Mouse (Mus musculus): Measurements from ENCODE around the gene Hhipl1. TPM values are rescaled to one million over a fixed set of nuclear protein-coding genes. Genes with fewer than 3 reads are reported as not detected.

The Hhipl1 gene
- polyA plus RNA-seq (2016; fragmentation: Nextera tagmentation; extraction: Ambion mirVana), result 2.8 and 3.4 TPM in 2 replicates

GRCm38 (mm10) chr12:108305812-108306794 is at the start of gene Hhipl1:
Gene Hhipl1, plus strand, starts transcription at chr12:108306270.
- Histone ChIP-seq H3K27me3 (ENCODE audit: poor library complexity, severe bottlenecking) (peaks cover 54% of the 10 kb centered on the region), H3K4me3 (peak within 1 kb of the TSS; percentile 65), H3K4me1 (peaks cover 72% of the 10 kb centered on the region), H3K27ac (peak within 1 kb of the TSS; percentile 90), H3K9me3 (no peaks in the 10 kb centered on the region), H3K36me3 (replicated peaks) (no peaks in the 10 kb centered on the region)
- WGBS, result 3% methylated on average over 67 of the region's 67 CpGs
- DNase-seq (ENCODE audit: extremely low spot score, low spot score), result peak; percentile 57

- Histone ChIP-seq H3K4me3 (no peak overlapping the region), H3K4me1 (peaks cover 97% of the 10 kb centered on the region), H3K27me3 (ENCODE audit: poor library complexity, severe bottlenecking) (no peaks in the 10 kb centered on the region), H3K27ac (no peak overlapping the region), H3K36me3 (replicated peaks) (0 out of 2 replicates have a peak, but pooled peaks cover 2% of the 10 kb centered on the region), H3K9me3 (no peaks in the 10 kb centered on the region)
- no peak for DNase-seq (ENCODE audit: extremely low spot score, low spot score)
- 66% methylated on average over 10 of the region's 10 CpGs for WGBS
These were observed 49.3 kb upstream of the Hhipl1 start for GRCm38 (mm10) chr12:108256734-108257133.

- H3K4me3 ChIP-seq, result no peak overlapping the region
- peak overlapping the region; percentile 26 for H3K27ac ChIP-seq
- no peak for DNase-seq (ENCODE audit: extremely low spot score, low spot score)
- H3K9me3 ChIP-seq, result no peaks in the 10 kb centered on the region
- H3K4me1 ChIP-seq, result peaks cover 95% of the 10 kb centered on the region
- H3K27me3 ChIP-seq (ENCODE audit: poor library complexity, severe bottlenecking), result no peaks in the 10 kb centered on the region
- 91% methylated on average over 24 of the region's 24 CpGs for WGBS
- H3K36me3 ChIP-seq (replicated peaks), result 0 out of 2 replicates have a peak, but pooled peaks cover 5% of the 10 kb centered on the region
These were observed 46.6 kb upstream of the Hhipl1 start for GRCm38 (mm10) chr12:108259322-108260049.

- Histone ChIP-seq H3K27me3 (ENCODE audit: poor library complexity, severe bottlenecking) (no peaks in the 10 kb centered on the region), H3K4me3 (no peak overlapping the region), H3K4me1 (peaks cover 95% of the 10 kb centered on the region), H3K27ac (peak overlapping the region; percentile 20; the same call in 1 of the 2 replicates), H3K36me3 (replicated peaks) (0 out of 2 replicates have a peak, but pooled peaks cover 5% of the 10 kb centered on the region), H3K9me3 (no peaks in the 10 kb centered on the region)
- DNase-seq (ENCODE audit: extremely low spot score, low spot score), result no peak
- WGBS, result 94% methylated on average over 12 of the region's 12 CpGs
These were observed 45.1 kb upstream of the Hhipl1 start for GRCm38 (mm10) chr12:108260950-108261349.

- Histone ChIP-seq H3K9me3 (no peaks in the 10 kb centered on the region), H3K27ac (peak overlapping the region; percentile 85), H3K36me3 (replicated peaks) (peaks cover 29% of the 10 kb centered on the region), H3K4me1 (peaks cover 96% of the 10 kb centered on the region), H3K27me3 (ENCODE audit: poor library complexity, severe bottlenecking) (no peaks in the 10 kb centered on the region), H3K4me3 (peak overlapping the region; percentile 41; the same call in 1 of the 2 replicates)
- 72% methylated on average over 7 of the region's 7 CpGs for WGBS
- DNase-seq (ENCODE audit: extremely low spot score, low spot score), result no peak
These were observed 41.2 kb upstream of the Hhipl1 start for GRCm38 (mm10) chr12:108264918-108265317.

GRCm38 (mm10) chr12:108265831-108266619 is 40.0 kb upstream of the Hhipl1 start:
- H3K27ac ChIP-seq, result peak overlapping the region; percentile 85
- peaks cover 96% of the 10 kb centered on the region for H3K4me1 ChIP-seq
- peak overlapping the region; percentile 41 for H3K4me3 ChIP-seq
- peaks cover 33% of the 10 kb centered on the region for H3K36me3 ChIP-seq (replicated peaks)
- H3K9me3 ChIP-seq, result no peaks in the 10 kb centered on the region
- H3K27me3 ChIP-seq (ENCODE audit: poor library complexity, severe bottlenecking), result no peaks in the 10 kb centered on the region
- peak; percentile 72 for DNase-seq (ENCODE audit: extremely low spot score, low spot score)
- 16% methylated on average over 27 of the region's 27 CpGs for WGBS

GRCm38 (mm10) chr12:108267653-108268052 is 38.4 kb upstream of the Hhipl1 start:
- H3K4me3 ChIP-seq, result 0 out of 2 replicates have a peak overlapping the region, but pooled peaks have one; percentile 4
- WGBS, result 81% methylated on average over 7 of the region's 7 CpGs
- H3K9me3 ChIP-seq, result no peaks in the 10 kb centered on the region
- peaks cover 98% of the 10 kb centered on the region for H3K4me1 ChIP-seq
- no peaks in the 10 kb centered on the region for H3K27me3 ChIP-seq (ENCODE audit: poor library complexity, severe bottlenecking)
- H3K27ac ChIP-seq, result peak overlapping the region; percentile 85
- DNase-seq (ENCODE audit: extremely low spot score, low spot score), result no peak
- H3K36me3 ChIP-seq (replicated peaks), result peaks cover 47% of the 10 kb centered on the region

- Histone ChIP-seq H3K4me3 (no peak overlapping the region), H3K9me3 (no peaks in the 10 kb centered on the region), H3K27me3 (ENCODE audit: poor library complexity, severe bottlenecking) (no peaks in the 10 kb centered on the region), H3K36me3 (replicated peaks) (peaks cover 46% of the 10 kb centered on the region), H3K27ac (0 out of 2 replicates have a peak overlapping the region, but pooled peaks have one; percentile 41), H3K4me1 (peaks cover 99% of the 10 kb centered on the region)
- no peak for DNase-seq (ENCODE audit: extremely low spot score, low spot score)
- 94% methylated on average over 10 of the region's 10 CpGs for WGBS
These were observed 37.1 kb upstream of the Hhipl1 start for GRCm38 (mm10) chr12:108268970-108269369.

- Histone ChIP-seq H3K4me1 (peaks cover 99% of the 10 kb centered on the region), H3K9me3 (no peaks in the 10 kb centered on the region), H3K27ac (peak overlapping the region; percentile 4; the same call in 1 of the 2 replicates), H3K27me3 (ENCODE audit: poor library complexity, severe bottlenecking) (no peaks in the 10 kb centered on the region; the same call in 1 of the 2 replicates), H3K4me3 (no peak overlapping the region), H3K36me3 (replicated peaks) (peaks cover 46% of the 10 kb centered on the region)
- WGBS, result 80% methylated on average over 5 of the region's 5 CpGs
- DNase-seq (ENCODE audit: extremely low spot score, low spot score), result no peak
These were observed 36.4 kb upstream of the Hhipl1 start for GRCm38 (mm10) chr12:108269699-108270098.

GRCm38 (mm10) chr12:108270240-108270919 is 35.7 kb upstream of the Hhipl1 start:
- Histone ChIP-seq H3K27me3 (ENCODE audit: poor library complexity, severe bottlenecking) (no peaks in the 10 kb centered on the region; the same call in 1 of the 2 replicates), H3K36me3 (replicated peaks) (peaks cover 46% of the 10 kb centered on the region), H3K4me1 (peaks cover 98% of the 10 kb centered on the region), H3K9me3 (no peaks in the 10 kb centered on the region), H3K27ac (peak overlapping the region; percentile 52), H3K4me3 (peak overlapping the region; percentile 16; the same call in 1 of the 2 replicates)
- DNase-seq (ENCODE audit: extremely low spot score, low spot score), result no peak
- 67% methylated on average over 13 of the region's 13 CpGs for WGBS

GRCm38 (mm10) chr12:108271351-108272142 is 34.5 kb upstream of the Hhipl1 start:
- Histone ChIP-seq H3K27ac (peak overlapping the region; percentile 8; the same call in 1 of the 2 replicates), H3K9me3 (no peaks in the 10 kb centered on the region), H3K4me1 (peaks cover 98% of the 10 kb centered on the region), H3K27me3 (ENCODE audit: poor library complexity, severe bottlenecking) (no peaks in the 10 kb centered on the region; the same call in 1 of the 2 replicates), H3K4me3 (peak overlapping the region; percentile 88), H3K36me3 (replicated peaks) (peaks cover 46% of the 10 kb centered on the region)
- no peak for DNase-seq (ENCODE audit: extremely low spot score, low spot score)
- WGBS, result 80% methylated on average over 16 of the region's 16 CpGs

Measured in forebrain, embryonic 10.5 days (tissue).